27 mouse cellular contexts compared by ENCODE assay signal in genomic region chr3:33902431-33902830, GRCm38 (mm10).
"Had no signal": no experiment of that assay in that cellular context is flagged by ENCODE, and none has a peak within 500 bp of the region (broad histone marks: within the 10 kb centered on the region; RNA-seq: fewer than 3 reads in every experiment).

No protein-coding gene starts in this region.

- H3K27ac ChIP-seq: gastrocnemius, adult 2 months; hindbrain, embryonic 10.5 days; hindbrain, embryonic 12.5 days; hindbrain, embryonic 14.5 days; intestine, embryonic 15.5 days; kidney, embryonic 15.5 days; kidney, postnatal 0 days; limb, embryonic 13.5 days; limb, embryonic 15.5 days; liver, embryonic 12.5 days; liver, embryonic 14.5 days had no signal

- H3K4me3 ChIP-seq: gastrocnemius, adult 2 months; hindbrain, embryonic 10.5 days; hindbrain, embryonic 12.5 days; intestine, embryonic 15.5 days; kidney, embryonic 15.5 days; limb, embryonic 13.5 days; limb, embryonic 15.5 days; liver, embryonic 12.5 days had no signal

- H3K9ac ChIP-seq: hindbrain, embryonic 12.5 days; hindbrain, embryonic 14.5 days; intestine, embryonic 15.5 days; kidney, embryonic 15.5 days; limb, embryonic 13.5 days; limb, embryonic 15.5 days; liver, embryonic 12.5 days; liver, embryonic 14.5 days had no signal

- ATAC-seq: hindbrain, embryonic 16.5 days; inflammation-experienced regulatory T-cells, adult 6 months; intestine, embryonic 15.5 days; intestine, postnatal 0 days; liver, embryonic 12.5 days had no signal

- H3K27me3 ChIP-seq: intestine, embryonic 15.5 days; kidney, embryonic 15.5 days; limb, embryonic 15.5 days had no signal

- H3K4me1 ChIP-seq: intestine, embryonic 15.5 days; limb, embryonic 15.5 days; liver, embryonic 12.5 days had no signal

- H3K36me3 ChIP-seq: hindbrain, embryonic 10.5 days; hindbrain, embryonic 12.5 days; intestine, embryonic 15.5 days; kidney, embryonic 15.5 days; limb, embryonic 13.5 days; limb, embryonic 15.5 days; liver, embryonic 12.5 days had no signal

- H3K4me2 ChIP-seq: heart, embryonic 11.5 days; hindbrain, embryonic 12.5 days; hindbrain, embryonic 14.5 days; intestine, embryonic 15.5 days; kidney, embryonic 15.5 days; limb, embryonic 13.5 days; limb, embryonic 15.5 days; liver, embryonic 12.5 days had no signal

- DNase-seq: gastrocnemius, adult 2 months; gastrocnemius, postnatal 10 days; gastrocnemius, postnatal 25 days; heart, adult 18-20 months; heart, postnatal 10 days; heart, postnatal 4 days; kidney, adult 18-20 months; kidney, adult 9 months; kidney, postnatal 14 days; kidney, postnatal 36 days; layer of hippocampus, adult 9-11 months; layer of hippocampus, postnatal 36 days; left cerebral cortex, postnatal 4 days had no signal

- H3K9me3 ChIP-seq: hindbrain, embryonic 10.5 days; hindbrain, embryonic 12.5 days; intestine, embryonic 15.5 days; kidney, embryonic 15.5 days; limb, embryonic 13.5 days; limb, embryonic 15.5 days; liver, embryonic 12.5 days had no signal
